Mouse (Mus musculus) bone marrow macrophage, adult 2 months (primary cell): ENCODE data around the gene Mrfap1.

Experiments
- CTCF ChIP-seq: IDR thresholded peaks from 2 replicates; pipeline ENCODE4 v1.5.1; 2012; ENCODE audit warnings: low read depth, mild to moderate bottlenecking, low read length, moderate library complexity
- POLR2A ChIP-seq: IDR thresholded peaks from 2 replicates; pipeline ENCODE4 v1.6.1; 2012; ENCODE audit warnings: mild to moderate bottlenecking, low read depth, low read length, borderline replicate concordance

- TF ChIP-seq CTCF (no peak), POLR2A (no peak)
Observed at GRCm38 (mm10) chr5:36747794-36748535, 48.6 kb downstream of the Mrfap1 start.
